Mouse (Mus musculus) liver, postnatal 0 days (tissue): ENCODE measurements around the gene Them7. TPM values are rescaled to one million over a fixed set of nuclear protein-coding genes. Genes with fewer than 3 reads are reported as not detected.

Experiments used
- ATAC-seq: fragments of 200-750 bp; cut with Nextera tagmentation; 2 replicates; pipeline ENCODE4 v1.8.0; 2017; ENCODE audit warnings: mild to moderate bottlenecking, moderate library complexity
- DNase-seq: peaks from one replicate; pipeline ENCODE4 v3.0.0-alpha.2; 2016
- H3K27ac ChIP-seq: fragments of 300-500 bp; sonication (generic); 2 replicates; pipeline ENCODE4 v1.5.1; 2014; ENCODE audit warnings: antibody characterized with exemption, moderate library complexity, mild to moderate bottlenecking, low read depth
- H3K27me3 ChIP-seq: fragments of 300-500 bp; sonication (generic); 2 replicates; pipeline ENCODE4 v1.6.1; 2014; ENCODE audit warnings: low read length, control low read depth, mixed read lengths; ENCODE audit not compliant: insufficient read depth
- H3K36me3 ChIP-seq: fragments of 300-500 bp; sonication (generic); replicated peaks from 2 replicates; pipeline ENCODE4 v1.6.1; 2014; ENCODE audit warnings: mild to moderate bottlenecking, control low read depth, low read length, moderate library complexity, mixed read lengths; ENCODE audit not compliant: insufficient read depth
- H3K4me1 ChIP-seq: fragments of 300-500 bp; sonication (generic); 2 replicates; pipeline ENCODE4 v1.6.1; 2014; ENCODE audit warnings: antibody characterized with exemption, mild to moderate bottlenecking, control low read depth; ENCODE audit not compliant: insufficient read depth
- H3K4me2 ChIP-seq: fragments of 300-500 bp; sonication (generic); 2 replicates; pipeline ENCODE4 v1.6.1; 2014; ENCODE audit warnings: low read depth, mild to moderate bottlenecking, low read length, moderate library complexity, mixed read lengths
- H3K4me3 ChIP-seq: fragments of 300-500 bp; sonication (generic); 2 replicates; pipeline ENCODE4 v1.5.1; 2014; ENCODE audit warnings: low read depth, low read length
- H3K9ac ChIP-seq: fragments of 300-500 bp; sonication (generic); replicated peaks from 2 replicates; pipeline ENCODE4 v1.6.1; 2014; ENCODE audit warnings: mild to moderate bottlenecking, moderate library complexity
- H3K9me3 ChIP-seq: fragments of 300-500 bp; sonication (generic); 2 replicates; pipeline ENCODE4 v1.6.1; 2016; ENCODE audit warnings: mild to moderate bottlenecking, control low read depth, low read length, mixed read lengths
- CTCF ChIP-seq: sonication (generic); IDR thresholded peaks from 2 replicates; pipeline ENCODE4 v1.5.1; 2016; ENCODE audit warnings: antibody characterized with exemption, low read depth
- EP300 ChIP-seq: IDR thresholded peaks from 2 replicates; pipeline ENCODE4 v1.6.1; 2016; ENCODE audit warnings: antibody characterized with exemption, low read depth, mild to moderate bottlenecking
- WGBS: fragments of 180-500 bp; shearing (Covaris S2); extraction: QIAGEN DNeasy Blood & Tissue Kit; methylation state at CpG from one replicate; pipeline ENCODE4 v1.1.7; 2014; ENCODE audit not compliant: insufficient replicate concordance; 5-methylcytosine and 5-hydroxymethylcytosine counted together
- polyA plus RNA-seq: library from polyadenylated mRNA; unstranded; fragments of >200 nt; fragmentation: Nextera tagmentation; extraction: Ambion mirVana; gene quantifications from 2 replicates; pipeline ENCODE4 v1.2.1, GENCODE M21; 2015

Them7 gene
- polyA plus RNA-seq, 1 experiment from 2014 or later = 6.6 TPM

- TF ChIP-seq CTCF (no peak), EP300 (no peak)
- H3K4me3 ChIP-seq = no peak overlapping the region
- no peak overlapping the region for H3K9ac ChIP-seq
- no peak for DNase-seq
- WGBS = 75% methylated on average over 4 of the region's 4 CpGs
- H3K4me1 ChIP-seq = peaks cover 14% of the 10 kb centered on the region
- no peaks in the 10 kb centered on the region for H3K27me3 ChIP-seq
- no peaks in the 10 kb centered on the region for H3K9me3 ChIP-seq
- H3K27ac ChIP-seq = no peak overlapping the region
- no peaks in the 10 kb centered on the region for H3K36me3 ChIP-seq
- ATAC-seq = no peak
- H3K4me2 ChIP-seq = no peak overlapping the region
These were observed 176.4 kb downstream of the Them7 start for GRCm38 (mm10) chr2:105400558-105400957.

GRCm38 (mm10) chr2:105402180-105402579 is 178.1 kb downstream of the Them7 start:
- TF ChIP-seq CTCF (no peak), EP300 (no peak)
- Histone ChIP-seq H3K4me2 (no peak overlapping the region), H3K9ac (no peak overlapping the region), H3K36me3 (no peaks in the 10 kb centered on the region), H3K4me1 (peaks cover 9% of the 10 kb centered on the region), H3K27me3 (no peaks in the 10 kb centered on the region), H3K9me3 (no peaks in the 10 kb centered on the region), H3K4me3 (no peak overlapping the region), H3K27ac (no peak overlapping the region)
- 70% methylated on average over 2 of the region's 2 CpGs for WGBS
- DNase-seq = no peak
- ATAC-seq = no peak

DNA sequence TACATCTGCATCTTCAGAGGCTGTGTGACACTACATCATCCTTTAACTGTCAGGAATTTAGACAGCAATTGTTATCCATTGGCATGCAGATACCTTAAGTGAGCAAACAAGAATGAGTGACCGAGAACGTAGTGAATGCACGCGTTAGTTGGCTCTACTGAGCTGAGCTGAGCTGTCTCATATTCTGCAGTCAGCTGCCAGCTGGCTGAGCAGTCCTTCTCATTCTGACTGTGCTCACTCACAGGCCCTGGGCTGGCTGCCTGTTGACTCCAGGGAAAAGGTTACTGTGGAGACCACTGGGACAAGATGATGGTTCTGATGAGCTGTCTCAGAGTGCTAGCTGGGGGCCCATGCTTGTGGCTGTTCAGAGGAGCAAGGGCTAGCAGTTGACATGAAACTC is 184.4 kb downstream of the Them7 start:
- WGBS = 67% methylated on average over 4 of the region's 4 CpGs
- H3K4me2 ChIP-seq = no peak overlapping the region
- H3K36me3 ChIP-seq = no peaks in the 10 kb centered on the region
- no peaks in the 10 kb centered on the region for H3K27me3 ChIP-seq
- DNase-seq = no peak
- H3K4me1 ChIP-seq = no peaks in the 10 kb centered on the region
- no peak for ATAC-seq
- no peak overlapping the region for H3K9ac ChIP-seq
- no peak overlapping the region for H3K4me3 ChIP-seq
- H3K9me3 ChIP-seq = no peaks in the 10 kb centered on the region
- no peak overlapping the region for H3K27ac ChIP-seq
- TF ChIP-seq EP300 (no peak), CTCF (no peak)

GRCm38 (mm10) chr2:105409253-105409652 is 185.1 kb downstream of the Them7 start:
- DNase-seq (no peak), ATAC-seq (no peak)
- 90% methylated on average over 1 of the region's 1 CpGs for WGBS
- Histone ChIP-seq H3K9me3 (no peaks in the 10 kb centered on the region), H3K9ac (no peak overlapping the region), H3K27ac (no peak overlapping the region), H3K36me3 (no peaks in the 10 kb centered on the region), H3K4me2 (no peak overlapping the region), H3K27me3 (no peaks in the 10 kb centered on the region), H3K4me3 (no peak overlapping the region), H3K4me1 (no peaks in the 10 kb centered on the region)
- TF ChIP-seq CTCF = no peak
- TF ChIP-seq EP300 = no peak

GRCm38 (mm10) chr2:105414309-105414708 is 190.2 kb downstream of the Them7 start:
- Histone ChIP-seq H3K9ac (no peak overlapping the region), H3K27me3 (no peaks in the 10 kb centered on the region), H3K36me3 (no peaks in the 10 kb centered on the region), H3K4me2 (no peak overlapping the region), H3K4me3 (no peak overlapping the region), H3K27ac (no peak overlapping the region), H3K9me3 (no peaks in the 10 kb centered on the region), H3K4me1 (no peaks in the 10 kb centered on the region)
- DNase-seq (no peak), ATAC-seq (no peak)
- WGBS = 26% methylated on average over 2 of the region's 2 CpGs
- TF ChIP-seq EP300 (0 out of 2 replicates have a peak, but pooled peaks have one; percentile 25), CTCF (no peak)

- Histone ChIP-seq H3K9ac (no peak overlapping the region), H3K27ac (no peak overlapping the region), H3K4me1 (no peaks in the 10 kb centered on the region), H3K27me3 (no peaks in the 10 kb centered on the region), H3K4me2 (no peak overlapping the region), H3K4me3 (no peak overlapping the region), H3K9me3 (no peaks in the 10 kb centered on the region), H3K36me3 (no peaks in the 10 kb centered on the region)
- ATAC-seq = no peak
- DNase-seq = no peak
- TF ChIP-seq CTCF (no peak), EP300 (no peak)
- WGBS = 60% methylated on average over 7 of the region's 7 CpGs
These were observed 192.0 kb downstream of the Them7 start for GRCm38 (mm10) chr2:105416046-105416659.
